8 mouse cellular contexts compared by ENCODE assay signal in genomic region chr11:88614527-88615305, GRCm38 (mm10).
DNase-seq lines count a peak whose midpoint lies in the region; ATAC-seq lines count a peak whose summit lies in the region.

No protein-coding gene starts in this region.

- H3K27ac ChIP-seq in forebrain, embryonic 11.5 days (ENCODE audit: low read depth, low read length), result no peak overlapping the region; the same call in 1 of the 2 replicates
- no peak overlapping the region; the same call in 1 of the 2 replicates for H3K27ac ChIP-seq in forebrain, embryonic 12.5 days
- peak overlapping the region; percentile 85 for H3K27ac ChIP-seq in lung, embryonic 16.5 days (ENCODE audit: low read length)
- no peak overlapping the region for H3K27ac ChIP-seq in midbrain, embryonic 16.5 days (ENCODE audit: low read length)

- H3K9ac ChIP-seq in forebrain, embryonic 11.5 days (ENCODE audit: low read length), result no peak overlapping the region
- no peak overlapping the region for H3K9ac ChIP-seq in forebrain, embryonic 12.5 days
- H3K9ac ChIP-seq in lung, embryonic 16.5 days (ENCODE audit: low read length), result no peak overlapping the region
- H3K9ac ChIP-seq in midbrain, embryonic 16.5 days (ENCODE audit: low read depth, low read length), result no peak overlapping the region

- no peak for ATAC-seq in forebrain, embryonic 11.5 days (replicated peaks; ENCODE audit: low FRiP score)
- ATAC-seq in forebrain, embryonic 12.5 days (ENCODE audit: low FRiP score), result no peak
- peak; percentile 47 for ATAC-seq in lung, embryonic 16.5 days (ENCODE audit: low read depth)
- peak; percentile 13; the same call in 1 of the 2 replicates for ATAC-seq in neutrophil, adult 5-6 weeks (ENCODE audit: extremely low read depth, insufficient number of reproducible peaks, low FRiP score, poor library complexity, severe bottlenecking)
- no peak for ATAC-seq in midbrain, embryonic 16.5 days

- DNase-seq in forebrain, embryonic 11.5 days (ENCODE audit: low spot score), result peak; percentile 29
- no peak for DNase-seq in lung, postnatal 14 days
- DNase-seq in induced T-regulatory cell, adult 2 months (ENCODE audit: low read depth), result peak; percentile 78
- DNase-seq in left cerebral cortex, postnatal 4 days, result no peak

- H3K4me1 ChIP-seq in forebrain, embryonic 11.5 days (replicated peaks; ENCODE audit: control insufficient read depth, insufficient read depth, low read length), result peaks cover 19% of the 10 kb centered on the region
- peaks cover 48% of the 10 kb centered on the region for H3K4me1 ChIP-seq in forebrain, embryonic 12.5 days
- peaks cover 59% of the 10 kb centered on the region for H3K4me1 ChIP-seq in lung, embryonic 16.5 days (replicated peaks; ENCODE audit: control insufficient read depth, insufficient read depth, low read length)
- peaks cover 17% of the 10 kb centered on the region for H3K4me1 ChIP-seq in midbrain, embryonic 16.5 days (ENCODE audit: control insufficient read depth, insufficient read depth, low read length)

- no peaks in the 10 kb centered on the region for H3K9me3 ChIP-seq in forebrain, embryonic 11.5 days (ENCODE audit: control insufficient read depth, low read length)
- no peaks in the 10 kb centered on the region for H3K9me3 ChIP-seq in forebrain, embryonic 12.5 days
- H3K9me3 ChIP-seq in lung, embryonic 16.5 days (ENCODE audit: control insufficient read depth, low read length), result no peaks in the 10 kb centered on the region
- no peaks in the 10 kb centered on the region for H3K9me3 ChIP-seq in midbrain, embryonic 16.5 days (replicated peaks; ENCODE audit: control insufficient read depth, low read length, poor library complexity, severe bottlenecking)

- 86% methylated on average over 11 of the region's 11 CpGs for WGBS in forebrain, embryonic 11.5 days
- WGBS in forebrain, embryonic 12.5 days, result 88% methylated on average over 11 of the region's 11 CpGs
- WGBS in lung, embryonic 16.5 days, result 63% methylated on average over 11 of the region's 11 CpGs
- WGBS in midbrain, embryonic 16.5 days, result 89% methylated on average over 11 of the region's 11 CpGs

- no peaks in the 10 kb centered on the region for H3K27me3 ChIP-seq in forebrain, embryonic 11.5 days (ENCODE audit: control insufficient read depth, insufficient read depth, low read length)
- H3K27me3 ChIP-seq in forebrain, embryonic 12.5 days, result no peaks in the 10 kb centered on the region
- no peaks in the 10 kb centered on the region for H3K27me3 ChIP-seq in lung, embryonic 16.5 days (ENCODE audit: control insufficient read depth, insufficient read depth, low read depth, low read length)
- H3K27me3 ChIP-seq in midbrain, embryonic 16.5 days (ENCODE audit: control insufficient read depth, insufficient read depth, low read depth, low read length), result no peaks in the 10 kb centered on the region

- no peak overlapping the region for H3K4me3 ChIP-seq in forebrain, embryonic 11.5 days (ENCODE audit: low read depth, low read length)
- H3K4me3 ChIP-seq in forebrain, embryonic 12.5 days (replicated peaks), result no peak overlapping the region
- H3K4me3 ChIP-seq in lung, embryonic 16.5 days (ENCODE audit: low read length), result no peak overlapping the region
- no peak overlapping the region for H3K4me3 ChIP-seq in midbrain, embryonic 16.5 days (ENCODE audit: low read depth, low read length)

- intact Hi-C loops in left cerebral cortex, postnatal 4 days (cut with DNase I), result no loop called here

- H3K4me2 ChIP-seq in forebrain, embryonic 11.5 days (ENCODE audit: low read depth, low read length, severe bottlenecking), result no peak overlapping the region
- H3K4me2 ChIP-seq in forebrain, embryonic 12.5 days, result no peak overlapping the region
- peak overlapping the region; percentile 16; the same call in 1 of the 2 replicates for H3K4me2 ChIP-seq in lung, embryonic 16.5 days (ENCODE audit: low read depth, low read length)
- H3K4me2 ChIP-seq in midbrain, embryonic 16.5 days (ENCODE audit: low read length), result no peak overlapping the region

- no peaks in the 10 kb centered on the region for H3K36me3 ChIP-seq in forebrain, embryonic 11.5 days (ENCODE audit: control insufficient read depth, insufficient read depth, low read length)
- peaks cover 6% of the 10 kb centered on the region; the same call in 1 of the 2 replicates for H3K36me3 ChIP-seq in forebrain, embryonic 12.5 days (replicated peaks)
- peaks cover 2% of the 10 kb centered on the region; the same call in 1 of the 2 replicates for H3K36me3 ChIP-seq in lung, embryonic 16.5 days (ENCODE audit: control insufficient read depth, insufficient read depth, low read length)
- H3K36me3 ChIP-seq in midbrain, embryonic 16.5 days (ENCODE audit: control insufficient read depth, insufficient read depth, low read length), result no peaks in the 10 kb centered on the region

Comparison
In these comparisons a context has a peak if more than half of its experiments do, and no peak if none do; other contexts are left out.
1. ATAC-seq: peak in lung, embryonic 16.5 days (single experiment) and neutrophil, adult 5-6 weeks (single experiment); none in forebrain, embryonic 11.5 days (single experiment), forebrain, embryonic 12.5 days (single experiment) and midbrain, embryonic 16.5 days (single experiment).
2. DNase-seq: peak in forebrain, embryonic 11.5 days (single experiment) and induced T-regulatory cell, adult 2 months (single experiment); none in lung, postnatal 14 days (single experiment) and left cerebral cortex, postnatal 4 days (single experiment).